Mouse (Mus musculus) R1 (cell line): ENCODE results near the gene Slc39a11.

Source experiments
- DNase-seq: peaks from one replicate; pipeline ENCODE4 v3.0.0-alpha.2; 2018; ENCODE audit warnings: low read depth, low spot score

The Slc39a11 gene

GRCm38 (mm10) chr11:113632303-113632702, 17.6 kb downstream of the Slc39a11 start:
- no peak for DNase-seq

- no peak for DNase-seq
These were observed 18.0 kb downstream of the Slc39a11 start for GRCm38 (mm10) chr11:113631862-113632261.

- no peak for DNase-seq
These were observed 18.6 kb downstream of the Slc39a11 start for GRCm38 (mm10) chr11:113631302-113631701.

- DNase-seq, result peak; percentile 41
These were observed 19.2 kb downstream of the Slc39a11 start for GRCm38 (mm10) chr11:113630642-113631041.

GRCm38 (mm10) chr11:113627785-113628184, 22.1 kb downstream of the Slc39a11 start:
- DNase-seq, result peak; percentile 32

- DNase-seq, result no peak
These were observed 24.4 kb downstream of the Slc39a11 start for GRCm38 (mm10) chr11:113625437-113625836.

- no peak for DNase-seq
These were observed 27.9 kb downstream of the Slc39a11 start for GRCm38 (mm10) chr11:113622028-113622427.

GRCm38 (mm10) chr11:113621001-113621400, 28.9 kb downstream of the Slc39a11 start:
- DNase-seq, result no peak

- peak; percentile 35 for DNase-seq
These were observed 30.3 kb downstream of the Slc39a11 start for GRCm38 (mm10) chr11:113619420-113620080.

- DNase-seq, result peak; percentile 71
These were observed 31.0 kb downstream of the Slc39a11 start, which contains the start of gene Sstr2 for GRCm38 (mm10) chr11:113618672-113619419. Gene Sstr2, plus strand, starts transcription at chr11:113619342.

- DNase-seq, result no peak
These were observed 31.6 kb downstream of the Slc39a11 start for GRCm38 (mm10) chr11:113618303-113618671.

- DNase-seq, result peak; percentile 86
These were observed 32.6 kb downstream of the Slc39a11 start for GRCm38 (mm10) chr11:113617132-113617911.

GRCm38 (mm10) chr11:113614476-113614875, 35.4 kb downstream of the Slc39a11 start:
- DNase-seq, result no peak

- peak; percentile 80 for DNase-seq
These were observed 37.9 kb downstream of the Slc39a11 start for GRCm38 (mm10) chr11:113611664-113612611.

- no peak for DNase-seq
These were observed 38.7 kb downstream of the Slc39a11 start for GRCm38 (mm10) chr11:113611112-113611646.

GRCm38 (mm10) chr11:113610266-113610665, 39.6 kb downstream of the Slc39a11 start:
- DNase-seq, result no peak

- DNase-seq, result no peak
These were observed 40.3 kb downstream of the Slc39a11 start for GRCm38 (mm10) chr11:113609581-113609980.

- DNase-seq, result peak; percentile 81
These were observed 42.3 kb downstream of the Slc39a11 start for GRCm38 (mm10) chr11:113607556-113607955.

- no peak for DNase-seq
These were observed 48.1 kb downstream of the Slc39a11 start for GRCm38 (mm10) chr11:113601616-113602343.
